Mouse (Mus musculus) lung, postnatal 4 days (tissue): Measurements from ENCODE around the gene R3hdml.
"Not testable (repeated sequence)": the region's sequence is repeated elsewhere in the genome, so short reads cannot be mapped to it uniquely, and the experiment has no call there.

Experiments used
- DNase-seq, 2 experiments: peaks; one replicate each; pipeline ENCODE4 v3.0.0; 2021

The R3hdml gene

DNA sequence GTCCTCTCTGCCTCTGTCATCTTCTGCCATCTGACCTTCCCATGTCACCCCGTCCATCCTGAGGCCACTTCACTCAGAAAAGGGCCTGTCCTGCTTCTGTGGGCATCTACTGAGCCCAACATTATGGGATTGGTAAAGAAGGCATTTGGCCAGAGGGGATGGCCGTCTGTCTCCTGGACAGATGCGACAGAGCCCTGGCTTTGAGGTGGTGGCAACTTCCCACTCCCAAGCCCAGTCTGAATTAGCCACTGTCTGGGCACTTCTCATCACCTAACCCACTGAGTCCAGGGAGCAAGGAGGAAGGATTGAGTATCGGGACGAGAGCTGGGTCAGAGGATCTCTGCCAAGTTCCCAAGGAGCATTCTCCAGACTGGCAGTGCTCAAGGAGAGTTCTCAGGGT, at the start of gene R3hdml:
TSS of gene R3hdml (plus strand) at position 301 of the 400 bp plus-strand sequence.
- DNase-seq = no peak

DNA sequence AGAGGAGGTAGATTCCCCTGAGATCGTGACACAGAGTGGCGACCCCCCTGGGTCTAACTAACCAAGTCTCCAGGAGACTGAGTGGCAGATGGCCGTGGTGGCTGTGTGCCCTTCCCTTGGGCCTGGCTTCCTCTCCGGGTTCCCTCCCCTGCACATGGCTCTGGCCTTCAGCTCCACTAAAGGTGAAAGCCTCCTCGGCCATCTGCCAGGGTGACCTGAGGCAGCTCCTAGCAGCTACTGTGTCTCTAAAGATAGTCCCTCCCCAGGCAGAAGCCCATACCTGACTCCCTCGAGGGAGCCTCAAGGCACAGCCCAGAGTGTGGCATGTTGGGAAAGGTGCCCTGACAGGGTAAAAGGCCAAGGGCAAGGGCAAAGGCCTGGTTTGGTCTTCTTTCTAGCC, 48.6 kb upstream of the R3hdml start:
- DNase-seq = no peak

DNA sequence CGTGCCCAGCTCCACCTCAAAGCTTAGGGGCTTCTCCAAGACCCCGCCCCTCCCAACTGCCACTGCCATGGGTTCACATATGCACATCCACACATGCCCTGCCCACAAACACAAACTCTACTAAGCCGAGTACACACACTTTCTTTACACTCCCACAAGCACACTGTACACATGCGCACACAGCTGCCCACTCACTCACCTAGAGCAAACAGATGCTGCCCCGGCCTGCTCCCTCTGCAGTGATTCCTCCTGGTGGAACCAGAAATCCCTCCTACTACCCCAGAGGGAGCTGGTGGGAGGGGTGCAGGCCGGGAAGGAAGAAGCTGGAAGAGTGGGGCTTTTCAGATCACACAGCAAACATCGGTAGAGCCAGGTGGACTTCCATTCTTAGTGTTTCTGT, 48.1 kb upstream of the R3hdml start:
- DNase-seq = no peak

DNA sequence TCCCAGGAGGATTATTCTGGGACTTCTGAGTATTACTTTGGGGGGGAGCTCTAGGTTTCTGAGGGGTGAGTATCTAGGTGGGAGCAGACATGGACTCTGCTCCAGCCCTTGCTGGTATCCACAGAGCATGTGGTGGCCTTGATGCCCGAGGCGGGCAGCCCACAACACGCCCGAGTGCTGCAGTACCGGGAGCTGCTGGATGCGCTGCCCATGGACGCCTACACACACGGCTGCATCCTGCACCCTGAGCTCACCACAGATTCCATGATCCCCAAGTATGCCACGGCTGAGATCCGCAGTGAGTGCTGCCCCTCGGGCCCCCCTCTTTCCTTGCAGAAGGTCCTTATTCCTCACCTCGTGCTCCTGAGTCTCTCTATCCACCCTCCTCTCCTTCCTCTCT, 44.7 kb upstream of the R3hdml start:
- DNase-seq = no peak

DNA sequence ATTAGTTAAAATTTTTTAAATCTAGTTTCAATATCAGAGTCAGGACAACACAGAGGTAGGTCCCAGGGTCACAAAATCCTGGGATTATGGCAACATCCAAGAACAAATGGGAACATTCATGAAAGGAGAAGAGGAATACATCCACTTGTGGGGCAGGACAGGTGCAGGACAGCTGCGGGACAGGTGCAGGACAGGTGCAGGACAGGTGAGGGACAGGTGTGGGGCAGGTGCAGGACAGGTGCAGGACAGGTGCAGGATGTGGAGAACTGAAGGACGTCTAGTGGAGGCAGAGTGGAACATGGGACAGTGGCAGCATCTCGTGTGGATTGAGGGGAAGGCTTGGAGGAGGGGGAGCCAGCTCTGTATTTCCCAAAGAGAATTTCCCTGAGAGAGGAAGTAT, 42.8 kb upstream of the R3hdml start:
- DNase-seq = no peak

DNA sequence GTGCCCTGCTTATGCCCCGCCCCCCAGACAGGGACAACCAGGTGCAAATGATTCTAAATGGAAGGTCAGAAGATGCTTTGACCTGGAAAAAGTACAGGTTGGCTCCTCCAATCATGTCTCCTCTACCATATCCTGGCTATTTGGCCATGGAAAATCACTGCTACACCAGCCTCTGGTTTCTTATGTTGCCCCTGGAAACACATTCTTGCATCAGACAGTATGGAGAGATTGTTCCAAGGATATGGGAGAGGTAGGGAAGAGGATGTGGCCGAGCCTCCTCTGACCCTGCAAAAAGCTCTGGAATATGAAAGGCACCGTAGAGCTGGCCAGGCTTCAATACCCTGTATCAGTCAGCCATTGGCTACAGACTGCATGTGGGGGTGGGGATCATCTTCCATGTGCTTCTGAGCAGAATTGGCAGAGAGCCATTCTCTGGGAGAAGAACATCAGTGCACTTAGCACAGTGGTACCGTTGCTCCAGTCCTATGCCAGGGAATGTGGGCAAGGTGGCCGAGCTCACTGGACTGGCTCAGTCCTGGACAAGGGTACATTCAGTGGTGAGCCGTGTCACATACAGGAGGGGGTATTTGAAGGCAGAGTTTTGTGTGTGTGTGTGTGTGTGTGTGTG, 41.3 kb upstream of the R3hdml start:
- DNase-seq = no peak

DNA sequence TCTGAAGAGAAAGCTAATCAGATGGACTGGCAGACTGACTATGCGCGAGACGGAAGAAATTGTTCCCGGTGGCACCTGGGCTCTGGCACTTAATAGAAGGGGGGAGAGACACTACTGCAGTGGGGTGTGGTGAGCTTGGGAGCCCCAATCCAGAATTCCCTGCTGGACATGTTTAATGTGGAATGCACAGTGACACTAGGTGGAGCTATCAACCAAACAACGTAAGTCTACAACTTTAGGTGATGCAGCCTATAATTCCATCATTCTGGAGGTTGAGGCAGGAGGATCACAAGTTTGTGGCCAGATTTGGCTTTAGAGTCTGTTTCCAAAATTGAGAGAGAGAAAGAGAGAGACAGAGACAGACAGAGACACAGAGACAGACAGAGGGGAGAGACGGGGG, 39.4 kb upstream of the R3hdml start:
- no peak for DNase-seq

DNA sequence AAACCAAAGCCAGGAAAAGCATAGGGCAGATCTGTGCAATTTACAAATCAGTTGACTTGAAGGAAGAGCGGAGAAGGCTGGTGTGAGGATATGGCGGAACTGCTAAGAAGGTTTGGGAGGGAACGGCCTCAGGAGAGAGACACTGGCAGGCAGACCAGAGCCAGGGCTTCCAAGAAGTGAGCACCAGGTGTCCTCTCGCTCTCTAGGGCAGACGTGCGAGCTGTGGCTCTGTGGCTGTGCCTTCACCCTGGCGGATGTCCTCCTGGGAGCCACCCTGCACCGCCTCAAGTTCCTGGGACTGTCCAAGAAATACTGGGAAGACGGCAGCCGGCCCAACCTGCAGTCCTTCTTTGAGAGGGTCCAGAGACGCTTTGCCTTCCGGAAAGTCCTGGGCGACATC, 38.7 kb upstream of the R3hdml start:
- no peak for DNase-seq

DNA sequence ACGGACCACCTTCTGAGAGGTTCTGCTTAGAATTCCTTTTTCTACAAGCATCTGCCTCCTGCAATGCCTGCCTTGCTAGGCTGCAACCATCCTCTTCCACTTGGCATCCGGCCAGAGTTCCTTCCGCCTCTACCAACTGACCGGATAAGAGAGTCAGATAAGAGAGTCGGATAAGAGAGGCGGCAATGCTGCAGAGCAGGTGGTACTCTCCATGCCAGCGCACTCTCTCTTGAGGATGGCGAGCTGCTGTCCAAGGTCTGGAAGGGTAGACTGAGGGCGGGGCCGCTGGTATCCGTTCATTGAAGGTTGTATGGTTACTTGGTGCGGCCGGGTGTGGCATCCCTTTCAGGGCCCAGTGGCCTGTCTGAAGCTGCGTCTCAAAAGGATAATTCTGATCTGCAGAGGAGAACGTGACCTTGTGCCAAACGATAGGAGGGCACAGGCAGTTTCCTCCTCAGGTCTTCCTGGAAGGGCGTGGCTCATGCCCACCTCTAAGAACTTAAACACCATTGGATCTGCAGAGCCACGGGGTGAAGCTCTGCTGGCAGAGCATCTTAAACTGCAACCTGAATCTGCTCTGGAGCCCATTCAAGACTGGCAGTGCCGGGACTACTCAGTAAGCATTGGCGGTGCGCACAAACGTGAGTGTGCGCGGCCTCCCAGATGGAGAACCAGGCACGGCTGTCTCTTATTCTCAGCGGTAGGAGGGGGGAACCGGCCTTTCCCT, 33.4 kb upstream of the R3hdml start:
- DNase-seq = no peak

DNA sequence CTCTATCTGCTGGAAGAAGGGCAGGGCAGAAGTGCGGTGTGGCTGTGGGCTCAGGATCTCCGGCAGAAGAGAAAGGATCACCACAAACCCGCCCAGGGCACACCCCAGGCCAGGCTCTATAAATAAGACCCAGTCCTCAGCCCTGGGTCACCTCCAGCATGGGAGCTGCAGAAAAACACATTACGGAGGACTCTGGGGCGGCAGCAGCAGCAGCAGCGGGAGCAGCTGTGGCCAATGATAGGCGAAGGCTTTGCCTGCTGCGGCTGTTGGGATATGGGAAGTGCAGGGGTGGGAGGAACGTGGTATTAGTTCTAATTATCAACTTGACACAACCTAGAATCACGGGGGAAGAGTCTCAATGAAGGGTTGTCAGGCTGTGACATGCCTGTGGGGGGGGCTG, 32.7 kb upstream of the R3hdml start:
- no peak for DNase-seq

DNA sequence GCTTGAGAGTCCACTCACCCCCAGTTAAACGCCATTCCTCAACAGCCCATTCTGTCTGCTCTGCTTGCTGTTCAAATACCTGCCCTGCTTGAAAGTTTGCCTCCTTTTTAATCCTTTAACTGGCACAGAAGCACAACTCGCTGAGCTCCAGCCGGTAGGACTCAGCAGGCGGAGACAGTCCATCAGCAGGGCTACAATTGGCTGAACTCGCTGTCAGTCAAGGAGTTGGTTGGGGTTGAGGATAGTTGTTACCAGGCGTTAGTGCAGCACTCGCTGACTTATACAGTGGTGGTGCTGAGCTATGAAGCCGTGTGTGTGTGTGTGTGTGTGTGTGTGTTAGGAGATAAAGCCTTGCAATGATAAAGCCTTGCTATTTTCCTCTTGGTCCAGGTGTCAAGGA, 31.5 kb upstream of the R3hdml start:
- no peak for DNase-seq

DNA sequence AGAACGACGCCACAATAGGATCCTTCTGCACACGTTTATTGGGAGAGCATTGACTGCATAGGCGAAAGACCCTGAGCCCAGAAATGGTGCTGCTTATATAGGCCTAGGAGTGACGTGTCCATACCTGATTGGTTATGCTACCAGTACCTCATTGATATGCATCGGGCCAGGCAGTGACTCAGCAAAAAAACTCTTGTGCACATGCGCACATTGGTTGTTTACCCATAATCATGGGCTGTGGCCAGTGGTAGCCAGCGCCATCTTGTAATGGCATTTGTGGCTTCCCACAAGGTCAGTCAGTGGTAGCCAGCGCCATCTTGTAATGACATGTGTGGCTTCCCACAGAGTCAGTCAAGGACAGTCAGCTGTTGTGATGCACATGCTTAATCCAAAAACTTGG, 30.8 kb upstream of the R3hdml start:
- not testable (repeated sequence) for DNase-seq

DNA sequence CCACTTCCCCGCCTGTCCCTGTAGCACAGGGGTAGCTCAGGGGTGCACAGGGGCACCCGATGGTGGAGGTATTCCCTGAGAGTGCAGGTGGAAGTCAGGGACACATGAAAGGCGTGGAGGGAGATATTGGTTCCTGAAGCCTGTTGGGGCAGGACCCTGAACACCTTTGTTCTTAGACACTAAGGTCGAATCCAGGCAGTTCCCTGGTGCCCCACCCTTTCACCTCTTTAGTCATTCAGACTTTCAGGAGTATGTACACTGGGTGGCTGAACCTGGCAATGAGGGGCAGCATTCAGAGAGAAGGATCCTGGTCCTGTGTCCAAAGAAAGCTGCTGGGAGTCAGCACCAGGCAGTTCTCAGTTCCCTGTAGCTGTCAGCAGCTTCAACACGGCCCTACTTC, 29.7 kb upstream of the R3hdml start:
- DNase-seq = no peak

DNA sequence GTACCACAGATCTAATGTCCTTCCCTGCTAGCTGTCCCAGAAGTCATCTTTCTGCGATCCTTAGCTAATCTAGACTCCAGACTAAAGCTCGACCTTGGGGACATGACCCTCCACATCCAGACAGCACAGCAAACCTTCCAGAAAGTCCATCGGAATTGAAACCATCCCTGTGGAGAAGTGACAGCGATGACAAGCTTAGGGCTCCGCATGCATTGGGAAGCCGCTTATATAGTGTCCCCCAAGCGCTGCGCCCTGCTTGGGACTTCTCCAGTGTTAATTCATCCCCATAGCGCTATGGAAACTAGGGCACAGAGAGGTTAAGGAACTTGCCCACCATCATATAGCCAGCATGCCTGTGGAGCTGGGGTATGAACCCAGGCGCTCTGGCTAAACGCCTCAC, 29.3 kb upstream of the R3hdml start:
- no peak for DNase-seq

DNA sequence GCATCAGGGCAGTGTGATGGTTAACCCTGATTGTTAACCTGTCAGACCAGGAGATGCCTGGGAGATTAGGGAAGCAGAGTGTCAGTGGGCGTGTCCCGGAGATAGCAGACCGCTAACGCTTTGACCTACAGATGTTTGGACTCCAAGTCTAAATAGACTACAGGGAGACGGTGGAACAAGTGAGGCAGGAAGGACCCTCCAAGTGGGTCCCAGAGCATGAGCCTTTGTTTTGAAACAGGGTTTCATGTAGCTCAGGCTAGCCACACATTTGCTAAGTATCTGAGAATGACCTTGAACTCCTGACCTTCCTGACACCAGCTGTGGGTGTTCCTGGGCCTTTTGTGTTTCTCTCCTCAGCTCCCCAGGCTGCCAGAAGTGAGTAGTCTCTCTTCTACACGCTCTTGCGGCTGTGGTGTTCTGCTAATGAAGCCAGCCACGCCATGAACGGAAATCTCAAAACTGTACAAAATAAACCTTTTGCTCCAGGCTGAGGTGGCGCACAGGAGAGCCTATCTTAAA, 28.8 kb upstream of the R3hdml start:
- DNase-seq = no peak

DNA sequence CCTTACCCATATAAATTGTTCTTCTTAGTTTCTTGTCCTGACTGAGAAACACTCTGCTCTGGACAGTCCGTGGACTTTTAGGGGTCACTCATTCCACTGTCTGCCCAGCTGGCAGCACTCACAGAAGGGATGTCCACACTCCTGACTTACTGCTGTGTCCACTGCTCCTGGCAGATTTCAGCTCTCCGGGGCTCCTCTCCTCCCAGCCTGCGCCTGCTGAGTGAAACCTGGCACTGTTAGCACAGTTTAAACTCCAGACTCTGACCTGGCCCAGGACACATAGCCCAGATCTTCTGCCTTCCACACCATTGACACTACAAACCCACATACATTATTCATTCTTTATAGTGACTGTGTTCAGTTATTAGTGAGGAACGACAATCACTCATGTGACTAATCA, 28.1 kb upstream of the R3hdml start:
- DNase-seq = no peak

DNA sequence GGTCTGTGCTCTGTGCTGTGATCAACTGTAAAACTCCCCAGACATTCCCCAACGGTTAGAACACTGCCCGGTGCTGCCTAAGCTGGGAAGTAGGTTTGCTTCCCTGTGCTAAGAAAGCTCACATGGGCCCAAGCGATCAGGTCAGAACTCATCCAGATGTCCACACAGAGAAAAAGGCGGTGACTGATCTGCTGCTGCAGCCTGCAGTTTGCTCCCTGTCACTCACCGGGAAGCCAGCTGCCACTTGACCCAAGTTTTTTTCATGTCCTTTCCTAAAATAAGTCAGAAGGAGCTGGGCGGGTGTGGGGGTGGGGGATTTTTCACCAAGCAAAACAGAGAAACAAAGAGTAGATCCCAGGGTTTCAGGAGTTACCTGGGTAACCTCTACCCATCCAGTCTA, 27.6 kb upstream of the R3hdml start:
- no peak for DNase-seq

DNA sequence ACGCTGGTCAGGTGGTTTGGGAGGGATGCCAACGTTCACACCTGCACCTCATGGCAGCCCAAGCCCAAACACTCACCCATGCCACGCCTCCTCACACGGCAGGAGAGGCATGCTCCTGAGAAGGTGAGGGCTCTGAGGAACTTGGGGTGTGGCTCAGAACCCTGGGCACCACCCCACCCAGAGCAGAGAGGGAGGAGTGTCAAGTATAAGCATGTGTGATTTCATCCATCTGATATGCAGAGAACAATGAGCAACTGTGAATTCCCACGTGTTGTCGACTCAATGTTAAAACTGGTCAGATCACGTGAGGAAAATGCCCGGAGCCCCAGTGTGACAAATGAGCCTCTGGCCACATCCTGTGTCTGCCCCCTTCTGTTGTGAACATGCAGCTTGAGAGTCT, 25.3 kb upstream of the R3hdml start:
- peak; percentile 22 to 72 for DNase-seq

DNA sequence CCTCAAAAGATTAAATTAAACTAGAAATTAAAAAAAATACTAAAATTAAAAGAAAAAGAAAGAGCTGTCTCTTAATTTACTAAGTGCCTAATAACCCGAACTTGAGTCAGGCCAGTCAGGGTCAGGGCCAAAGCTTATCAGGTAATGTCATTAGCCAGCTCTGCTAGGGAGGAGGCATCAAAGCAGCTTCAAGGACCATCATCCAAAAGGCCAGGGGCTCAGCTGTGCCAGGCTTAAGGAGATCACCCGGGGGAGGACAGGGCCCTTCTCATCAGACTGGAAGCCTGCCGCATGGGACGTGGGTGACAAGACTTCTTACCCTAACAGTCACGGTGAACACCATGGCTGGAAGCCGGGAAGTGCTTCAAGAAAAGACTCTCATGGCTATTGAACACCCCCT, 24.5 kb upstream of the R3hdml start:
- no peak for DNase-seq

DNA sequence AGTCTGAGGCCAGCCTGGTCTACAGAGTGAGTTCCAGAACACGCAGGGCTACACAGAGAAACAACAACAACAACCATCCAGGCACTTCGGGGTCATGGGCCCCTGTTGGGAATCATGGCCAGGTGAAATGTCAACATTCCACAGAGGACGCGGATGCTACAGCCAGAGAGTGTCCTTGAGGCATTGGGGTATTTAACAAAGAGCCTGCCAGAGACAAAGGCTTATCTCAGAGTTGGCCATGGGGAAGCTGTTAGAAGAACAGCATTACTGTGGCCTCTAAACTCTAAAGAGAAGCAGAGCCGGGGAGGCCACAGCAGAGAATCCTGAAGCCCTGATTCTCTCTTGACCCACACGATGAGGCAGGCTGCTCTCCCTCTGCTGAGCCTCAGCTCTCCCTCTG, 23.3 kb upstream of the R3hdml start:
- peak in 1 of 2 experiments; percentile 11 for DNase-seq

DNA sequence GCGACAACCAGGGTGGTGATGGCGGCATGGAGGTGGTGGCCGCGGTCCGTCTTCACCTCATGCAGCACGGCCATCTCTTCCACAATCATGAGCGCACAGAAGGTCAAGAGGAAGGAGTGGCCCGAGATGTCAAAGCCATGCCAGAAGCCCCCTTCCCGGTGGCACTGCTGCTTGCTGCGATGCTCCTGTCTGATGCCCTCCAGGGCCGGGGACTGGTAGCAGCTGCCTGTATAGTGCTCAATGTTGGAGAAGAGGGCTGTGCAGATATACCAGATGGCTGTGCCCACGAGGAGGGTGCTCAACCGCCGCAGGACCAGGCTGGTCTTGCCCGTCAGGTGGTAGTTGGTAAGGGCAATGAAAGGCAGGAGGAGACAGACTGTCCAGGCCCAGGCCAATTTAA, 22.4 kb upstream of the R3hdml start:
- peak in 1 of 2 experiments; percentile 18 for DNase-seq

DNA sequence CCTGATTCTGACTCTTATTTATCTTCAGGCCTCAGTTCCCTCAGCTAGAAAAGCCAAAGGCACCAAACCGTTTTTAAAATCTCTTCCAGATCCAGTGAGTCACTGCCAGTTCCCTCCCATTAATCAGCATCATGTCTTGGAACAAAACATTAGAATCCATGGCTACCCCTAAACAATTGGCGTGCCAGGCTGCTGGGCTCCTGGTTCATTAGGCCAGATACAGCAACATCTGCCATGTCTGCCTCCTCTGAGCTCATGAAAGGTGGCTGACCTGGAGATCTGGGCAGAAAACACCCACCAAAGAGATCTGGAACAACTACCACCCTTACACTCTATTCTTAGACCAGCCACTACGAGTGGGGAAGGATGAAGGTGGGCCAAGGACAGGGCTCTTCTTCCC, 21.0 kb upstream of the R3hdml start:
- DNase-seq = peak in 1 of 2 experiments; percentile 5

DNA sequence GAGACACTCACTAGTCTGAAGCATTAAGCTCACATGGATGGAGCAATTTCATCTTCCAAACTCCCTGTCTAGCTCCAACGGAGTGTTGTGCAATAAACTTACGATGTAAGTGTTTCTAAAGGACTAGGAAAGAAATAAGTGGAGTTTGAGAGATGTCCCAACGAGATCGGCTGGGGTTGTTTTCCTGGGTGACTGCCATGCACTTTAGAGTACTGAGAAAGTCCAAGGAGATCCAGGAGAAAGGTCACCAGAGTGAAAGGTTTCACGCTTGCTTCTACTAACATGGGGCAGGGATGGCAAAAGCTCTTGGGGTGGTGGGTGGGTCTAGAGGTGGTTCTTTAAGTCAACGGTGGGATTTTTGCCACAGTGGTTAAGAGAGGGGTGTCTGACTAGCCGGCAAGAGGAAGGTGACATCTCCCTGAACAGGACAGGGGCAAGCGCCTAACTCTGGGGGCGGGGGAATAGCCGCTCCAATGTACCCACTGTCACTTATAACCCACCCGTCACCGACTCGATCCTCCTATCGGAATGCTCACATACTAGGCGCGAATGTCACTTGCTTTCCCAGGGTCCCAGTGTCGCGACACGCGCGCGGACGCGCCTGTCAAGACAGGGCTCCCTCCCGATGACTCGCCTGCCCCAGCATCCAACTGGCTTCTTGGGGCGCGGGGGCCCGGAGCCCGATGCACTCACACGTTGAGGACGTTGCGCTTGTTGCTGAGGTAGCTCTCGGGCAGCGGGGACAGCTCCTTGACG, 20.2 kb upstream of the R3hdml start:
- peak; percentile 43 to 49 for DNase-seq

DNA sequence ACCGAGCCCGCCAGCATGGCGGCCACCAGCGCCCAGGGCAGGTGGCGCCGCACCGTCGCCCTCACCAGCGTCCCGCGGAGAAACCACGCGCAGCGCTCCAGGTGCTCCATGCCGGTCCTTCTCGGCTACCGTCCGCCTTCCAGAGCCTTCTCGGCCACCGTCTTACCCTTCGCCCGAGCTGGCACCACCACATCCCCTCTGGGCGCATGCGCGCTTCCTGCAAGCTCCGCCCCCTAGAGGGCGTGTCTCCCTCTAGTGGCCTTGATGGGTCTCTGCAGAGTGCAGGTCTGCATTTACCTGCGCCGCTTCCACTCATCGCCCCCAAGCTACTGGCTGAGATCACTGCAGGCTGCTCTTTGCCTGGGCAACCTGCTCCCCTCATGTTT, 19.7 kb upstream of the R3hdml start, which contains the start of gene Fitm2:
TSS of gene Fitm2 (minus strand) at position 164 of the 386 bp plus-strand sequence.
- DNase-seq = peak; percentile 96 to 97
